Mouse (Mus musculus) lung, postnatal 0 days (tissue): ENCODE measurements around the gene Gm16451. TPM values are rescaled to one million over a fixed set of nuclear protein-coding genes. Genes with fewer than 3 reads are reported as not detected.
"Not testable (repeated sequence)": the region's sequence is repeated elsewhere in the genome, so short reads cannot be mapped to it uniquely, and the experiment has no call there.

Source experiments
- ATAC-seq: fragments of 200-750 bp; cut with Nextera tagmentation; 2 replicates; pipeline ENCODE4 v1.8.0; 2017; ENCODE audit warnings: moderate library complexity
- DNase-seq: peaks from one replicate; pipeline ENCODE4 v3.0.0-alpha.2; 2016; ENCODE audit warnings: low spot score
- H3K27ac ChIP-seq: fragments of 300-500 bp; sonication (generic); 2 replicates; pipeline ENCODE4 v1.5.1; 2014; ENCODE audit warnings: antibody characterized with exemption, mild to moderate bottlenecking, low read length, mixed read lengths
- H3K27me3 ChIP-seq: fragments of 300-500 bp; sonication (generic); replicated peaks from 2 replicates; pipeline ENCODE4 v1.6.1; 2014; ENCODE audit warnings: low read length, mixed read lengths; ENCODE audit not compliant: insufficient read depth
- H3K36me3 ChIP-seq: fragments of 300-500 bp; sonication (generic); 2 replicates; pipeline ENCODE4 v1.6.1; 2014; ENCODE audit warnings: low read length, mixed read lengths; ENCODE audit not compliant: insufficient read depth
- H3K4me1 ChIP-seq: fragments of 300-500 bp; sonication (generic); 2 replicates; pipeline ENCODE4 v1.6.1; 2014; ENCODE audit warnings: antibody characterized with exemption, low read depth, low read length, mixed read lengths; ENCODE audit not compliant: insufficient read depth
- H3K4me2 ChIP-seq: fragments of 300-500 bp; sonication (generic); replicated peaks from 2 replicates; pipeline ENCODE4 v1.6.1; 2014; ENCODE audit warnings: low read depth, mild to moderate bottlenecking, low read length, moderate library complexity, mixed read lengths
- H3K4me3 ChIP-seq: fragments of 300-500 bp; sonication (generic); 2 replicates; pipeline ENCODE4 v1.5.1; 2014; ENCODE audit warnings: low read depth, low read length
- H3K9ac ChIP-seq: fragments of 300-500 bp; sonication (generic); replicated peaks from 2 replicates; pipeline ENCODE4 v1.6.1; 2014; ENCODE audit warnings: low read depth, mild to moderate bottlenecking
- H3K9me3 ChIP-seq: fragments of 300-500 bp; sonication (generic); 2 replicates; pipeline ENCODE4 v1.6.1; 2016; ENCODE audit warnings: low read length, mixed read lengths
- WGBS: fragments of 180-500 bp; shearing (Covaris S2); extraction: QIAGEN DNeasy Blood & Tissue Kit; methylation state at CpG from one replicate; pipeline ENCODE4 v1.1.7; 2014; 5-methylcytosine and 5-hydroxymethylcytosine counted together
- polyA plus RNA-seq: library from polyadenylated mRNA; unstranded; fragments of >200 nt; fragmentation: Nextera tagmentation; extraction: Ambion mirVana; gene quantifications from 2 replicates; pipeline ENCODE4 v1.2.1, GENCODE M21; 2015

The Gm16451 gene
- not detected in 2 replicates for polyA plus RNA-seq

- not testable (repeated sequence) for H3K9me3 ChIP-seq, H3K27me3 ChIP-seq, H3K4me2 ChIP-seq, H3K9ac ChIP-seq, H3K27ac ChIP-seq, ATAC-seq, H3K4me1 ChIP-seq, H3K36me3 ChIP-seq, H3K4me3 ChIP-seq, DNase-seq
- no CpG with 5 or more reads among the region's 2 CpGs for WGBS
Measured at GRCm38 (mm10) chr7:22118145-22118544, at the start of gene Gm16451. TSS of gene Gm16451 (minus strand) at chr7:22118245.

GRCm38 (mm10) chr7:22163935-22164334 lies 45.9 kb upstream of the Gm16451 start, which contains the start of gene Vmn1r142:
TSS of gene Vmn1r142 (minus strand) at chr7:22164035.
- not testable (repeated sequence) for H3K4me3 ChIP-seq, H3K9ac ChIP-seq, H3K4me2 ChIP-seq, DNase-seq, ATAC-seq, H3K27me3 ChIP-seq, H3K36me3 ChIP-seq, H3K4me1 ChIP-seq, H3K27ac ChIP-seq, H3K9me3 ChIP-seq
- WGBS: no CpG with 5 or more reads among the region's 3 CpGs

- H3K4me2 ChIP-seq, DNase-seq, ATAC-seq, H3K9me3 ChIP-seq, H3K27me3 ChIP-seq, H3K4me3 ChIP-seq, H3K4me1 ChIP-seq, H3K9ac ChIP-seq, H3K27ac ChIP-seq, H3K36me3 ChIP-seq: not testable (repeated sequence)
- no CpG with 5 or more reads among the region's 5 CpGs for WGBS
Measured at GRCm38 (mm10) chr7:22134641-22135040, 16.6 kb upstream of the Gm16451 start, which contains the start of gene Gm10666. TSS of gene Gm10666 (minus strand) at chr7:22134741.

- not testable (repeated sequence) for H3K4me1 ChIP-seq, H3K27me3 ChIP-seq, H3K4me3 ChIP-seq, ATAC-seq, H3K27ac ChIP-seq, H3K36me3 ChIP-seq, H3K9me3 ChIP-seq, DNase-seq, H3K4me2 ChIP-seq, H3K9ac ChIP-seq
- WGBS: no CpG with 5 or more reads among the region's 7 CpGs
Measured at GRCm38 (mm10) chr7:22068757-22069156, 49.3 kb downstream of the Gm16451 start, which contains the start of gene Vmn1r139. TSS of gene Vmn1r139 (plus strand) at chr7:22069057.

Other genes starting within 250 kb of the Gm16451 start
- gene Gm5891, start 197.0 kb downstream of the Gm16451 start, polyA plus RNA-seq: not detected in 2 replicates
- gene Vmn1r137, start 123.7 kb downstream of the Gm16451 start, polyA plus RNA-seq: not detected in 2 replicates
- gene Vmn1r138, start 89.3 kb downstream of the Gm16451 start, polyA plus RNA-seq: not detected in 2 replicates
- not detected in 2 replicates for gene Gm6176, start 61.9 kb downstream of the Gm16451 start, polyA plus RNA-seq
- not detected in 2 replicates for gene Vmn1r139, start 49.2 kb downstream of the Gm16451 start, polyA plus RNA-seq
- not detected in 2 replicates for gene Gm10666, start 16.5 kb upstream of the Gm16451 start, polyA plus RNA-seq
- gene Vmn1r142, start 45.8 kb upstream of the Gm16451 start, polyA plus RNA-seq: not detected in 2 replicates
- gene Vmn1r143, start 71.1 kb upstream of the Gm16451 start, polyA plus RNA-seq: not detected in 2 replicates
- gene Gm8653, start 83.0 kb upstream of the Gm16451 start, polyA plus RNA-seq: not detected in 2 replicates
- not detected in 2 replicates for gene Gm8453, start 111.2 kb upstream of the Gm16451 start, polyA plus RNA-seq
- not detected in 2 replicates for gene Gm4187, start 211.5 kb upstream of the Gm16451 start, polyA plus RNA-seq